Mouse (Mus musculus) spleen, adult 2 months (tissue): ENCODE data around the gene Lama5. TPM values are rescaled to one million over a fixed set of nuclear protein-coding genes. Genes with fewer than 3 reads are reported as not detected.

Source experiments
- DNase-seq, 2 experiments: peaks; one replicate each; pipeline versions ENCODE4 v3.0.0 to v3.0.0-alpha.2; 2012 to 2021; ENCODE audit warnings: low spot score in 2 of 2, low read depth in 1 of 2
- H3K27ac ChIP-seq: fragments of 200-500 bp; 2 replicates; pipeline ENCODE4 v1.5.1; 2012; ENCODE audit warnings: low read length, inconsistent platforms; ENCODE audit not compliant: insufficient read depth
- H3K27me3 ChIP-seq: fragments of 200-500 bp; 2 replicates; pipeline ENCODE4 v1.6.1; 2012; ENCODE audit warnings: mild to moderate bottlenecking, moderate library complexity, low read length, inconsistent platforms; ENCODE audit not compliant: control insufficient read depth, insufficient read depth
- H3K36me3 ChIP-seq: fragments of 200-500 bp; 2 replicates; pipeline ENCODE4 v1.6.1; 2012; ENCODE audit warnings: mild to moderate bottlenecking, low read length, inconsistent platforms; ENCODE audit not compliant: control insufficient read depth, insufficient read depth
- H3K4me1 ChIP-seq: fragments of 200-500 bp; 2 replicates; pipeline ENCODE4 v1.6.1; 2011; ENCODE audit warnings: inconsistent platforms; ENCODE audit not compliant: control insufficient read depth, insufficient read depth, insufficient read length
- H3K4me3 ChIP-seq: fragments of 200-500 bp; 2 replicates; pipeline ENCODE4 v1.5.1; 2011; ENCODE audit warnings: mild to moderate bottlenecking, inconsistent platforms; ENCODE audit not compliant: insufficient read depth, insufficient read length; ENCODE audit errors: extremely low read depth
- CTCF ChIP-seq: fragments of 200-500 bp; IDR thresholded peaks from 2 replicates; pipeline ENCODE4 v1.5.1; 2011; ENCODE audit warnings: mild to moderate bottlenecking, inconsistent platforms; ENCODE audit not compliant: insufficient read depth, insufficient read length, insufficient replicate concordance; ENCODE audit errors: extremely low read depth
- POLR2A ChIP-seq: fragments of 200-500 bp; IDR thresholded peaks from 2 replicates; pipeline ENCODE4 v1.6.1; 2011; ENCODE audit warnings: low read depth, low read length, inconsistent platforms
- WGBS: fragments of 180-500 bp; shearing (Covaris S2); methylation state at CpG from one replicate; pipeline ENCODE4 v1.1.7; 2018; 5-methylcytosine and 5-hydroxymethylcytosine counted together
- polyA plus RNA-seq: library from polyadenylated mRNA; depleted of rRNA; stranded (reverse); fragments of >200 nt; gene quantifications from 2 replicates; pipeline ENCODE4 v1.2.3, GENCODE M21; 2012

Lama5 gene
- polyA plus RNA-seq, 1 experiment = 8.4 TPM

DNA sequence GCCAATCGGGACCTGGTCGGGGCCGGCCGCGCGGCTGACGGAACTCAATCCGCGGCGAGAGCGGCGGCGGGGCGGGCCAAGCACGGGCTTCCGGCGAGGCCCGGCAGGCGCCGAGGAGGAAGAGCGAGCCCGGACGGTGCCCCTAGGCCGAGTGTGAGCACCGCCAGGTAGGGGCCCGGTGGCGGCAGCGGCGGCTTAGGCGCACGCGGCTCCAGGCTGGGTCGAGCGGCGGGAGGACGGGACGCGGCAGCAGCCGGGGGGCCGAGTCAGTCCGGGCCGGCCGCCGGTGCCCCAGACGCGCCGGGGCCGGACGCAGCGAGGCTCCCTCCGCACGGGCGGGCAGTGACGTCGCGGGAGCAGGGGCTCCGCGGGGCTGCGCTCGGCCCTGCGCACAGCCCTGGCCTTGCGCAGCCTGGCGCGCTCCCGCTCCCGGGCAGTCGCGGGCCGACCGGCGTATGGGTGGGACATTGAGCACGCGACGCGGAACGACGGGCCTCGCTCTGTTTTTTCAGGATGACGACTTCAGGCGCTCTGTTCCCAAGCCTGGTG, 54.1 kb downstream of the Lama5 start:
- no peak for TF ChIP-seq CTCF
- peak; percentile 79 for TF ChIP-seq POLR2A
- Histone ChIP-seq H3K4me3 (peak overlapping the region; percentile 86), H3K4me1 (peaks cover 11% of the 10 kb centered on the region; the same call in 1 of the 2 replicates), H3K36me3 (peaks cover 13% of the 10 kb centered on the region), H3K27ac (peak overlapping the region; percentile 85), H3K27me3 (no peaks in the 10 kb centered on the region)
- DNase-seq = no peak
- WGBS = under 1% methylated on average over 80 of the region's 80 CpGs

- DNase-seq = peak; percentile 92 to 95
These were observed 54.7 kb downstream of the Lama5 start, which contains the start of gene Adrm1 for GRCm38 (mm10) chr2:180170806-180171521. Gene Adrm1, plus strand, starts transcription at chr2:180171485.

GRCm38 (mm10) chr2:180170151-180170805, 55.4 kb downstream of the Lama5 start:
- H3K27me3 ChIP-seq = no peaks in the 10 kb centered on the region
- no peak overlapping the region for H3K27ac ChIP-seq
- peaks cover 6% of the 10 kb centered on the region for H3K36me3 ChIP-seq
- H3K4me3 ChIP-seq = no peak overlapping the region
- H3K4me1 ChIP-seq = peaks cover 11% of the 10 kb centered on the region; the same call in 1 of the 2 replicates
- WGBS = 94% methylated on average over 11 of the region's 11 CpGs
- DNase-seq = no peak
- TF ChIP-seq CTCF (no peak), POLR2A (no peak)

More at GRCm38 (mm10) chr2:180170806-180171521, 54.7 kb downstream of the Lama5 start, which contains the start of gene Adrm1:
- H3K4me3 ChIP-seq = peak within 1 kb of the TSS; percentile 86
- peak within 1 kb of the TSS; percentile 85 for H3K27ac ChIP-seq
- H3K36me3 ChIP-seq = peaks cover 10% of the 10 kb centered on the region
- TF ChIP-seq POLR2A (no peak), CTCF (peak; percentile 96)
- 6% methylated on average over 41 of the region's 41 CpGs for WGBS
- H3K4me1 ChIP-seq = peaks cover 11% of the 10 kb centered on the region; the same call in 1 of the 2 replicates
- H3K27me3 ChIP-seq = no peaks in the 10 kb centered on the region

DNA sequence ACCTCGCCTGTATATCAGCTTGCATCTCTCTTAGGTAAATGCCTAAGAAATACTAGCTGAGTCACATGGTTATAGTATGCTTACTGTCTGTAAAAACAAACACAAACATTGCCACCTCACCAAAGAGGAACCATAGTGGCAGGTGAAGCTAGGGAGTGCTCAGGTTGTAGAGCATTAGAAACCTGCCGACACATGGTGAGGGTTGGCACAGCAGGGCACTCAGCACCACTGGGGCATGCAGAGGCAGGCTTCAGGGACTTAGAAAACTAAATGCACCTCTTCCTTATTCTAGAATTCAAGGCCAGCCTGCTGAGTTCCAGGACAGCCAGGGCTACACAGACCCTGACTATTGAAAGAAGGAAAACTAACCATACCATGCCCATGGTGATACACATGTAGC, 58.8 kb downstream of the Lama5 start:
- Histone ChIP-seq H3K27me3 (no peaks in the 10 kb centered on the region), H3K27ac (no peak overlapping the region), H3K36me3 (peaks cover 4% of the 10 kb centered on the region), H3K4me1 (no peaks in the 10 kb centered on the region; the same call in 1 of the 2 replicates), H3K4me3 (no peak overlapping the region)
- WGBS = 94% methylated on average over 2 of the region's 2 CpGs
- TF ChIP-seq POLR2A = no peak
- TF ChIP-seq CTCF = no peak
- no peak for DNase-seq

DNA sequence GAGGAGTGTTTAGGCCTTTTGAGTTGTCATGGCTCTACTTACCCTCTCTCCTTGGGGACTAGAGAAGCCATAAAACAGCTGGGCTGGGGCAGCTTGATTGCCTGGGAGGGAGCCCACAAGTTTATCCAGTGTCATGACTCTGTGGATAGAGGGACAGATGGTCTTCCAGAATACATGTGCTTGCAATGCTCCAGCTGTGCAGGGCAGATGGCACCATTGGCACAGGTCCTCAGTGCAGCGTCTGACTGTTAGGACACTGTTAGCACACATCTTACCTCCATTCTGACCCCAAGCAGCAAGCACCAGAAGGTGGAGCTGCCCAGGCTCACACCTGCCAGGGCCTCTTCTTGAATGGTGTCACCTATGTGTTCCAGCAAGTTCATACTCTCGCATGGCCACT, 59.8 kb downstream of the Lama5 start:
- no peak overlapping the region for H3K4me3 ChIP-seq
- H3K27me3 ChIP-seq = no peaks in the 10 kb centered on the region
- peaks cover 10% of the 10 kb centered on the region for H3K36me3 ChIP-seq
- TF ChIP-seq POLR2A (no peak), CTCF (no peak)
- no peak overlapping the region for H3K27ac ChIP-seq
- DNase-seq = no peak
- H3K4me1 ChIP-seq = no peaks in the 10 kb centered on the region
- WGBS = 93% methylated on average over 2 of the region's 2 CpGs

DNA sequence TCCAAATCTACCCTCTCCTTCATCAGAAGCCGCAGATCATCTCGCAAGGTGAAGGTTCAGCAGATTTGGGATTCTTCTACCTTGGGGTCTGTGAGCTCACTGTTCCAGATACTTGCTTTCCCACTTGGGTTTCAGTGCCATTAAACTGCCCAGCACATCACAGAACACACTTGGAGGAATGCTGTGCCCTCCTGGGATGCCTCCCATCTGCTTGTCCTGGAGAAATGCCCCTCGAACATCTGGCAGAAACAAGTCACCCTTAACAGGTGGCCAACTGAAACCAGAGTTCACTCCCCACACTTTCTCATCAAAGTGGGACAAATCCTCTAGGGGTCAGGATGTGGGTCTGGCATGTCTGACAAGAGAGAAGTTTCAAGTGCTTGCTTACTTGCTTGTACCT, 67.0 kb downstream of the Lama5 start:
- 95% methylated on average over 3 of the region's 3 CpGs for WGBS
- no peak for DNase-seq
- no peaks in the 10 kb centered on the region for H3K27me3 ChIP-seq
- H3K4me1 ChIP-seq = no peaks in the 10 kb centered on the region
- peaks cover 46% of the 10 kb centered on the region for H3K36me3 ChIP-seq
- TF ChIP-seq POLR2A (no peak), CTCF (no peak)
- no peak overlapping the region for H3K4me3 ChIP-seq
- H3K27ac ChIP-seq = no peak overlapping the region

- Histone ChIP-seq H3K27ac (no peak overlapping the region), H3K36me3 (peaks cover 52% of the 10 kb centered on the region), H3K27me3 (no peaks in the 10 kb centered on the region), H3K4me3 (no peak overlapping the region), H3K4me1 (no peaks in the 10 kb centered on the region)
- DNase-seq = no peak
- WGBS = 88% methylated on average over 3 of the region's 3 CpGs
- TF ChIP-seq POLR2A (no peak), CTCF (no peak)
These were observed 70.9 kb downstream of the Lama5 start for GRCm38 (mm10) chr2:180154796-180155195.
